Mouse (Mus musculus): ENCODE measurements around the gene Zbtb42.

DNA sequence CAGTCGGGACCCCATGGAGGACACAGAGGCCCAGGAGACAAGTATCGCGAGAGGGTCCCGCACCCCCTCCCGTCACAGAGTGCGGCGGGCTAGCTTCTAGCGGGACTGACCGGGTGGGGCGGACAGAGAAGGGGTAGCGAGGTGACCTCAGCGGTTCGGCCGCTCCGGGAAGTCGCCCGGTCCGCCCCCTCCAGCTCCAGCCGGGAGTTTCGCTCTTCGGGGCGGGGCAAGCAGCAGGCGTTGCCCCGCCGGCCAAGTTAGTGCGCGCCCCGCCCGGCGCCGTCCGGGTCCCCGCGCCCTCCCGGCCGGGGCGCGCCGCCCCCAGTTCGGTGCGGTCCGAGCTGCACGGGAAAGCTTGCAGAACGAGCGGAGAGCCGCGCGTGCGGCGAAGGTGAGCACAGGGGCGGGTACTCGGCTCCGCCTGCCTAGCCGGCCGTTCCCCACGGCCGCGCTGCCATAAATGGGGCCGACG lies at the start of gene Zbtb42:
- TF ChIP-seq CTCF (IDR thresholded peaks at IDR 0.05; ENCODE audit: low read depth) (no peak), EP300 (IDR thresholded peaks at IDR 0.05; ENCODE audit: low read depth) (no peak)

Data from liver, postnatal 0 days (tissue).